Mouse (Mus musculus) limb, embryonic 12.5 days (tissue): Measurements from ENCODE around the gene Cpn1. TPM values are rescaled to one million over a fixed set of nuclear protein-coding genes. Genes with fewer than 3 reads are reported as not detected.
"Not testable (repeated sequence)": the region's sequence is repeated elsewhere in the genome, so short reads cannot be mapped to it uniquely, and the experiment has no call there.

ENCODE experiments used
- ATAC-seq: fragments of 200-750 bp; cut with Nextera tagmentation; 2 replicates; pipeline ENCODE4 v1.8.0; 2017; ENCODE audit warnings: low read depth, moderate TSS enrichment; ENCODE audit not compliant: insufficient number of reproducible peaks, insufficient read depth, low FRiP score, low TSS enrichment
- H3K27ac ChIP-seq: fragments of 300-500 bp; sonication (generic); 2 replicates; pipeline ENCODE4 v1.5.1; 2016; ENCODE audit warnings: mild to moderate bottlenecking, moderate library complexity
- H3K27me3 ChIP-seq: fragments of 300-500 bp; sonication (generic); 2 replicates; pipeline ENCODE4 v1.6.1; 2016; ENCODE audit warnings: mild to moderate bottlenecking, moderate library complexity
- H3K36me3 ChIP-seq: fragments of 300-500 bp; sonication (generic); 2 replicates; pipeline ENCODE4 v1.6.1; 2016; ENCODE audit warnings: mild to moderate bottlenecking, moderate library complexity
- H3K4me1 ChIP-seq: fragments of 300-500 bp; sonication (generic); replicated peaks from 2 replicates; pipeline ENCODE4 v1.6.1; 2016
- H3K4me2 ChIP-seq: fragments of 300-500 bp; sonication (generic); 2 replicates; pipeline ENCODE4 v1.6.1; 2016; ENCODE audit warnings: mild to moderate bottlenecking, moderate library complexity
- H3K4me3 ChIP-seq: fragments of 300-500 bp; sonication (generic); replicated peaks from 2 replicates; pipeline ENCODE4 v1.5.1; 2016; ENCODE audit warnings: mild to moderate bottlenecking
- H3K9ac ChIP-seq: fragments of 300-500 bp; sonication (generic); replicated peaks from 2 replicates; pipeline ENCODE4 v1.6.1; 2016; ENCODE audit warnings: mild to moderate bottlenecking, moderate library complexity
- H3K9me3 ChIP-seq: fragments of 300-500 bp; sonication (generic); 2 replicates; pipeline ENCODE4 v1.6.1; 2016; ENCODE audit warnings: mild to moderate bottlenecking, moderate library complexity
- WGBS: fragments of 180-500 bp; shearing (Covaris S2); methylation state at CpG from one replicate; pipeline ENCODE4 v1.1.7; 2016; 5-methylcytosine and 5-hydroxymethylcytosine counted together
- polyA plus RNA-seq: library from polyadenylated mRNA; unstranded; fragments of >200 nt; fragmentation: Nextera tagmentation; extraction: Ambion mirVana; gene quantifications from 2 replicates; pipeline ENCODE4 v1.2.1, GENCODE M21; 2016

The Cpn1 gene
- polyA plus RNA-seq, 1 experiment from 2014 or later: 0.15 TPM

- no peak overlapping the region for H3K27ac ChIP-seq
- no peak overlapping the region for H3K4me3 ChIP-seq
- no peak for ATAC-seq
- H3K4me2 ChIP-seq: no peak overlapping the region
- H3K36me3 ChIP-seq: no peaks in the 10 kb centered on the region
- 0 out of 2 replicates have a peak, but pooled peaks cover 3% of the 10 kb centered on the region for H3K9me3 ChIP-seq
- H3K4me1 ChIP-seq: peaks cover 9% of the 10 kb centered on the region
- WGBS: 34% methylated on average over 2 of the region's 2 CpGs
- H3K27me3 ChIP-seq: no peaks in the 10 kb centered on the region
- H3K9ac ChIP-seq: no peak overlapping the region
Measured at GRCm38 (mm10) chr19:43959162-43959561, 27.2 kb downstream of the Cpn1 start.

GRCm38 (mm10) chr19:43957881-43958280 lies 28.5 kb downstream of the Cpn1 start:
- no peaks in the 10 kb centered on the region for H3K27me3 ChIP-seq
- no peaks in the 10 kb centered on the region for H3K36me3 ChIP-seq
- H3K4me3 ChIP-seq: no peak overlapping the region
- peak overlapping the region; percentile 10; the same call in 1 of the 2 replicates for H3K4me2 ChIP-seq
- WGBS: 81% methylated on average over 4 of the region's 4 CpGs
- 0 out of 2 replicates have a peak, but pooled peaks cover 3% of the 10 kb centered on the region for H3K9me3 ChIP-seq
- ATAC-seq: no peak
- H3K27ac ChIP-seq: peak overlapping the region; percentile 17; the same call in 1 of the 2 replicates
- H3K4me1 ChIP-seq: peaks cover 15% of the 10 kb centered on the region
- H3K9ac ChIP-seq: no peak overlapping the region

- H3K27ac ChIP-seq: no peak overlapping the region
- 10% methylated on average over 4 of the region's 4 CpGs for WGBS
- H3K4me3 ChIP-seq: no peak overlapping the region
- no peak for ATAC-seq
- H3K4me2 ChIP-seq: peak overlapping the region; percentile 10; the same call in 1 of the 2 replicates
- peaks cover 15% of the 10 kb centered on the region for H3K4me1 ChIP-seq
- 0 out of 2 replicates have a peak, but pooled peaks cover 3% of the 10 kb centered on the region for H3K9me3 ChIP-seq
- H3K36me3 ChIP-seq: no peaks in the 10 kb centered on the region
- no peak overlapping the region for H3K9ac ChIP-seq
- H3K27me3 ChIP-seq: no peaks in the 10 kb centered on the region
Measured at GRCm38 (mm10) chr19:43957402-43957801, 29.0 kb downstream of the Cpn1 start.

GRCm38 (mm10) chr19:43955266-43955665 lies 31.1 kb downstream of the Cpn1 start:
- no peak overlapping the region for H3K4me2 ChIP-seq
- peaks cover 15% of the 10 kb centered on the region for H3K4me1 ChIP-seq
- H3K27me3 ChIP-seq: no peaks in the 10 kb centered on the region
- H3K27ac ChIP-seq: no peak overlapping the region
- WGBS: 80% methylated on average over 5 of the region's 5 CpGs
- no peak for ATAC-seq
- H3K36me3 ChIP-seq: no peaks in the 10 kb centered on the region
- no peak overlapping the region for H3K4me3 ChIP-seq
- no peak overlapping the region for H3K9ac ChIP-seq
- no peaks in the 10 kb centered on the region for H3K9me3 ChIP-seq

- 90% methylated on average over 4 of the region's 4 CpGs for WGBS
- Histone ChIP-seq H3K4me1 (peaks cover 19% of the 10 kb centered on the region), H3K36me3 (no peaks in the 10 kb centered on the region), H3K9me3 (no peaks in the 10 kb centered on the region), H3K4me3 (no peak overlapping the region), H3K27ac (no peak overlapping the region), H3K9ac (no peak overlapping the region), H3K27me3 (no peaks in the 10 kb centered on the region), H3K4me2 (no peak overlapping the region)
- ATAC-seq: no peak
Measured at GRCm38 (mm10) chr19:43954864-43955263, 31.5 kb downstream of the Cpn1 start.

GRCm38 (mm10) chr19:43952936-43953335 lies 33.4 kb downstream of the Cpn1 start:
- 86% methylated on average over 8 of the region's 8 CpGs for WGBS
- H3K36me3 ChIP-seq, H3K9me3 ChIP-seq, H3K4me3 ChIP-seq, ATAC-seq, H3K9ac ChIP-seq, H3K27ac ChIP-seq, H3K27me3 ChIP-seq, H3K4me2 ChIP-seq: not testable (repeated sequence)
- H3K4me1 ChIP-seq: peaks cover 25% of the 10 kb centered on the region

GRCm38 (mm10) chr19:43949111-43949810 lies 37.1 kb downstream of the Cpn1 start:
- H3K27me3 ChIP-seq: no peaks in the 10 kb centered on the region
- 0 out of 2 replicates have a peak overlapping the region, but pooled peaks have one; percentile 11 for H3K4me3 ChIP-seq
- no peaks in the 10 kb centered on the region for H3K36me3 ChIP-seq
- peak overlapping the region; percentile 84 for H3K27ac ChIP-seq
- no peaks in the 10 kb centered on the region for H3K9me3 ChIP-seq
- 6% methylated on average over 9 of the region's 12 CpGs for WGBS
- no peak overlapping the region for H3K9ac ChIP-seq
- ATAC-seq: peak; percentile 83; the same call in 1 of the 2 replicates
- peaks cover 20% of the 10 kb centered on the region for H3K4me1 ChIP-seq
- peak overlapping the region; percentile 45 for H3K4me2 ChIP-seq

- Histone ChIP-seq H3K27ac (no peak overlapping the region), H3K4me1 (peaks cover 7% of the 10 kb centered on the region), H3K4me2 (no peak overlapping the region), H3K9me3 (no peaks in the 10 kb centered on the region), H3K4me3 (no peak overlapping the region), H3K27me3 (no peaks in the 10 kb centered on the region), H3K9ac (no peak overlapping the region), H3K36me3 (no peaks in the 10 kb centered on the region)
- 80% methylated on average over 8 of the region's 8 CpGs for WGBS
- no peak for ATAC-seq
Measured at GRCm38 (mm10) chr19:43944566-43944965, 41.8 kb downstream of the Cpn1 start.

- H3K36me3 ChIP-seq: no peaks in the 10 kb centered on the region
Measured at GRCm38 (mm10) chr19:43943076-43943475, 43.3 kb downstream of the Cpn1 start.

GRCm38 (mm10) chr19:43939769-43940689 lies 46.3 kb downstream of the Cpn1 start, which contains the start of gene Dnmbp:
Dnmbp (minus strand) TSS chr19:43940191.
- Histone ChIP-seq H3K27ac (peak within 1 kb of the TSS; percentile 62), H3K4me2 (peak within 1 kb of the TSS; percentile 74), H3K4me1 (peaks cover 16% of the 10 kb centered on the region), H3K4me3 (peak within 1 kb of the TSS; percentile 76), H3K27me3 (no peaks in the 10 kb centered on the region), H3K9me3 (no peaks in the 10 kb centered on the region), H3K36me3 (no peaks in the 10 kb centered on the region), H3K9ac (peak within 1 kb of the TSS; percentile 80)
- ATAC-seq: peak; percentile 66
- 3% methylated on average over 89 of the region's 94 CpGs for WGBS

More at GRCm38 (mm10) chr19:43943076-43943475, 43.3 kb downstream of the Cpn1 start:
- no peak for ATAC-seq
- Histone ChIP-seq H3K4me2 (no peak overlapping the region), H3K9me3 (no peaks in the 10 kb centered on the region), H3K27me3 (no peaks in the 10 kb centered on the region), H3K27ac (no peak overlapping the region), H3K4me3 (no peak overlapping the region), H3K4me1 (peaks cover 15% of the 10 kb centered on the region), H3K9ac (no peak overlapping the region)
- 79% methylated on average over 16 of the region's 16 CpGs for WGBS
